Mouse (Mus musculus): ENCODE data around the gene Stard9. TPM values are rescaled to one million over a fixed set of nuclear protein-coding genes. Genes with fewer than 3 reads are reported as not detected.

Stard9 gene
- 2.4 TPM for polyA plus RNA-seq (2014; fragmentation: Illumina TruSeq; extraction: RNeasy Lipid Tissue Mini Kit (QIAGEN cat#74804); ENCODE audit: low read depth, low replicate concordance)

DNA sequence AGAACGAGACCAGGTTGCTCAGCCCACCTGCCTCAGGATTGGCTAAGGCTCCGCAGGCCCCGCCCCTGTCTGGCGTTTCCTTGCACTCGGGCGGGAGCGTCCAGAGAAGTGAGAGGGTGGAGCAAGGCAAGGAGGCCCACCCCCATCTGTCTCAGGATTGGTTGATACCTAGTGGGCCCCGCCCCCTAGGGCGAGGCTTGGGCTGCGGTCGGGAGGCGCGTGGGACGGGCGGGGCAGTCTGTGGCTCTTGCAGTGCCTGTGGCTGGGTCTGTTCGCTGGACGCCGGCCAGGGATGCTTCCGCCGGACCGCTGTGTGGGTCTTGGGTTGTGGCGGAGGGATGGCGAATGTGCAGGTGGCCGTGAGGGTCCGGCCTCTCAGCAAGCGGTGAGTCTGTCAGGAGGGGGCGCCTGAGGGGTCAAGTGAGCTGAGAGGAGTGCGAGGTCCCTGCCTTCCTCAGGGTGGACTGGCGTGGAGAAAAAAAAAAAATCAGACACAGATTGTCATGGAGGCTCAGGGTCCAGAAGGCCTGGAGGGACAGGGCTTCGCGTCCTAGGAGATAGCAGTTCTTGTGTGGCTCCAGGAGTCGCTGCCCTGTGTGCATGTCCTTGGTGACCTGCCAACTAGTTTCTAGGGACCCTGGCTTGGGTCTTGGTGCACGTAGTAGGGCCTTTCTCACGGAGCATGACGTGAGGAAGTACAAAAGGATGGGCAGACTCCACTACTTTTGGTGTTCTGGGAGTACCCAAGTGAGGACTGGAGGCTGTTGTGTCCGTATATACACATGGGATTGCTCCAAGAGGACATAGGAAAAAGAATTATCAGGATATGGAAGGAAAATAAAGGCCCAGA, at the start of gene Stard9:
TSS of gene Stard9 (plus strand) at position 236 of the 850 bp plus-strand sequence.

DNA sequence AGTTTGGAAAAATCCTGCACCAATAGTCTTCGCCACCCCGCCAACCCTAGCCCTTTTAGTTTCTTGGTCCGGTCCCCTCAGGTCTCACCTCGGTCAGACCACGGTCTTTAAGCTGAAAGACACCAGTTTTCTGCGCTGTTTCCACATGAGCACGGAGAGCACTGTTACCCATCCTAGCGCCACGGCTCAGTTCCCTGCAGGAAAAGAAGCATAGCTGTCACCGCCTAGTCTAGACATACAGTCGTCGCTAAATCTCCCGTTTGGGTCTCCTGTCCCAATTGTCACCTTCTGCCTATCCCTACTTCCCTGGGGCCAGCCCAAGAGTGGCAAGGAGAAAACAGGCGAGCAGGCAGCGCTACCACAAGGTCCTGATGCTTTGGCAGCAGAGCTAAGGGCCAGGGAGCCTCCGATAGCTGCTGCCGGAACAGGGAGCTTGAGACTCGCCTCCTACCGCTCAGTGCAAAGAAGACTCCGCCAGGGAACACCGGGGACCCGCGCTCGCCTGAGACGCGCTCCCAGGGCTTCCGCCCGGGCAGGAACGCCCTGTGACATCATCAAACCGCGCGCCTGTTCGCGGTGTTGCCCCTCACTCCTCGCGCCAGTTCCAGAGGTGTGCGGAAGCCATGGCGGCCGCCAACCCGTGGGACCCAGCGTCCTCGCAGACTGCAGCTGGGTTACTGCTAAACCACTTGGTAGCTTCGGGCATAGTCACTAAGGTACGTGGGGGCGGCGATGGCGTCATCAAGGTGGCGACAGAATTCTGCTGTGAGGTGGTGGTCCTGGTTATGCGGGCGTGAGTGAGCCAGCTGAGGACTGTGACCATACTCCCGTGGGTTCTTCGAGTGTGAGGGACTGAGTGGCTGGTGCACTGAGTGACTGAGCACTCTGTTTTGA, 19.8 kb upstream of the Stard9 start, which contains the start of the genes Haus2 and Lrrc57:
TSS of gene Haus2 (plus strand) at position 554 of the 894 bp plus-strand sequence.
TSS of gene Lrrc57 (minus strand) at position 691 of the 894 bp plus-strand sequence.

Other genes starting within 250 kb of the Stard9 start
- gene Ganc, start 225.2 kb upstream of the Stard9 start, polyA plus RNA-seq (2014; fragmentation: Illumina TruSeq; extraction: RNeasy Lipid Tissue Mini Kit (QIAGEN cat#74804); ENCODE audit: low read depth, low replicate concordance) = 19.2 TPM
- 11.8 TPM for gene Tmem87a, start 225.0 kb upstream of the Stard9 start, polyA plus RNA-seq (2014; fragmentation: Illumina TruSeq; extraction: RNeasy Lipid Tissue Mini Kit (QIAGEN cat#74804); ENCODE audit: low read depth, low replicate concordance)
- gene Capn3, start 173.1 kb upstream of the Stard9 start, polyA plus RNA-seq (2014; fragmentation: Illumina TruSeq; extraction: RNeasy Lipid Tissue Mini Kit (QIAGEN cat#74804); ENCODE audit: low read depth, low replicate concordance) = 0.29 TPM
- gene Zfp106, start 65.3 kb upstream of the Stard9 start, polyA plus RNA-seq (2014; fragmentation: Illumina TruSeq; extraction: RNeasy Lipid Tissue Mini Kit (QIAGEN cat#74804); ENCODE audit: low read depth, low replicate concordance) = 23.7 TPM
- gene Snap23, start 61.5 kb upstream of the Stard9 start, polyA plus RNA-seq (2014; fragmentation: Illumina TruSeq; extraction: RNeasy Lipid Tissue Mini Kit (QIAGEN cat#74804); ENCODE audit: low read depth, low replicate concordance) = 61.8 TPM
- gene Haus2, start 19.7 kb upstream of the Stard9 start, polyA plus RNA-seq (2014; fragmentation: Illumina TruSeq; extraction: RNeasy Lipid Tissue Mini Kit (QIAGEN cat#74804); ENCODE audit: low read depth, low replicate concordance) = 17.1 TPM
- 19.7 TPM for gene Lrrc57, start 19.6 kb upstream of the Stard9 start, polyA plus RNA-seq (2014; fragmentation: Illumina TruSeq; extraction: RNeasy Lipid Tissue Mini Kit (QIAGEN cat#74804); ENCODE audit: low read depth, low replicate concordance)
- 2.1 TPM for gene Cdan1, start 221.0 kb downstream of the Stard9 start, polyA plus RNA-seq (2014; fragmentation: Illumina TruSeq; extraction: RNeasy Lipid Tissue Mini Kit (QIAGEN cat#74804); ENCODE audit: low read depth, low replicate concordance)
- 3.2 TPM for gene Ttbk2, start 221.5 kb downstream of the Stard9 start, polyA plus RNA-seq (2014; fragmentation: Illumina TruSeq; extraction: RNeasy Lipid Tissue Mini Kit (QIAGEN cat#74804); ENCODE audit: low read depth, low replicate concordance)